Mouse (Mus musculus) liver, postnatal 0 days (tissue): Measurements from ENCODE around the gene Nt5m.

ENCODE experiments used
- CTCF ChIP-seq: sonication (generic); IDR thresholded peaks from 2 replicates; pipeline ENCODE4 v1.5.1; 2016; ENCODE audit warnings: antibody characterized with exemption, low read depth
- EP300 ChIP-seq: IDR thresholded peaks from 2 replicates; pipeline ENCODE4 v1.6.1; 2016; ENCODE audit warnings: antibody characterized with exemption, low read depth, mild to moderate bottlenecking

GRCm38 (mm10) chr11:59809670-59810474 lies 29.4 kb upstream of the Nt5m start, which contains the start of gene Flcn:
- TF ChIP-seq CTCF (peak; percentile 63), EP300 (peak; percentile 87)
